Mouse (Mus musculus) cerebellum, adult 2 months (tissue): ENCODE data around the gene Nup62.

Experiments
- CTCF ChIP-seq: fragments of 200-500 bp; IDR thresholded peaks from 2 replicates; pipeline ENCODE4 v1.5.1; 2011; ENCODE audit warnings: low read depth, mild to moderate bottlenecking, control low read depth, low read length, moderate library complexity, borderline replicate concordance; ENCODE audit not compliant: insufficient read depth
- POLR2A ChIP-seq: fragments of 200-500 bp; IDR thresholded peaks from 2 replicates; pipeline ENCODE4 v1.6.1; 2011; ENCODE audit warnings: low read length, control low read depth, borderline replicate concordance; ENCODE audit not compliant: insufficient read depth

DNA sequence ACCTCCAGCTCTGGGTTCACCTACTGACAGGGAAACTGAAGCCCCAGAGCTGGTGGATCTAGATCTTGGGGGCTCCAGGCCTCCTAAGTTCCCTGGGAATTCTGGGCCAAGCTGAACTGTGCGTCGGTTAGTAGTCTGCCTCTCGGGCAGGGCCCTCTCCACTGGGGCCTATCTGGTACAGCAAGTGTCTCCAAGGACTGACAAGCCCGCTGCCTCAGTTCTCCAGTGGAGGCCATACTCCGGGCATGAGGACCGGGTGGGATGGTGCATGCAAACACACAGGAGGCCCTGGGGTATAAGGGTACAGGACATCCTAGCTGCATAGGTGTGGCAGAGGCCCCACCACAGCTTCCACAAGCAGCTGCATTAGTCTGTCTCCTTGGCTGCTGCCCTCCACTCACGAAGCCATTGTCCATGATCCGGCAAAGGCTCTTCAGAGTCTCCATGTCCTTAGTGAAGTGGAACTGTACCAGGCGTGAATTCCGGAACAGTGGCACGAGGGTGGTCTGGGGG, 48.1 kb downstream of the Nup62 start:
- TF ChIP-seq CTCF = no peak
- TF ChIP-seq POLR2A = no peak
